In the genomic region with DNA sequence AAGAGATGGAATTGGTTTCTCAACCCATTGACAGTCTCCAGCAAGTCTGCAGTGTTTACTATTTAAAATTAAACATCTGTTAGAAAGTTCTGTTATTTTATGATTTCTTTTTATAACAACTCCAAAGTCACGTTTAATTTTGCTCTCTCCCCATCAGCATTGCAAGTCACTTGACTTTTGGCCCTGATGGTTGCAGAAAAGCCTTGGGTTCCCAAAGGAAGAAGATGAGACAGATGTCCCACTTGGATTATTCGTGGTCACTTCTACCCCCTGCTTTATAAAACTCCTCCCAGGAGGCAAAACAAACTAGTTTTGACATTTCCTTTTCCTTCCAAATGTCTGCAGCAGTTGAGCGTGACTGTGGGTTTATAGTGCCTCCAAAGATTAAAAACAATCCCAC, we compare ENCODE assay signal across 21 mouse cellular contexts.
DNase-seq lines count a peak whose midpoint lies in the region; ATAC-seq and TF ChIP-seq lines count a peak whose summit lies in the region.
"Had no signal": no experiment of that assay in that cellular context is flagged by ENCODE, and none has a peak within 500 bp of the region (broad histone marks: within the 10 kb centered on the region; RNA-seq: fewer than 3 reads in every experiment).

No protein-coding gene starts in this region.

- no peak overlapping the region for H3K9ac ChIP-seq in limb, embryonic 14.5 days (ENCODE audit: low read depth, low read length, severe bottlenecking)
- H3K9ac ChIP-seq: embryonic facial prominence, embryonic 12.5 days; forebrain, embryonic 12.5 days; hindbrain, embryonic 14.5 days; intestine, embryonic 15.5 days had no signal

- no peak for TF ChIP-seq POLR2A in limb, embryonic 14.5 days (IDR thresholded peaks at IDR 0.05; ENCODE audit: borderline replicate concordance, extremely low read depth, insufficient read depth, insufficient read length)

- 68% methylated on average over 3 of the region's 3 CpGs for WGBS in heart, embryonic 10.5 days
- WGBS in limb, embryonic 14.5 days: 24% methylated on average over 3 of the region's 3 CpGs
- WGBS in limb, embryonic 10.5 days: 65% methylated on average over 3 of the region's 3 CpGs

- no peaks in the 10 kb centered on the region for H3K27me3 ChIP-seq in heart, embryonic 10.5 days (ENCODE audit: insufficient read depth, poor library complexity, severe bottlenecking)
- H3K27me3 ChIP-seq in limb, embryonic 14.5 days (ENCODE audit: control insufficient read depth, insufficient read depth, low read length): no peaks in the 10 kb centered on the region
- no peaks in the 10 kb centered on the region for H3K27me3 ChIP-seq in limb, embryonic 10.5 days (ENCODE audit: low read depth, poor library complexity, severe bottlenecking)
- H3K27me3 ChIP-seq: embryonic facial prominence, embryonic 12.5 days; forebrain, embryonic 12.5 days; intestine, embryonic 15.5 days had no signal

- H3K36me3 ChIP-seq in heart, embryonic 10.5 days: no peaks in the 10 kb centered on the region
- H3K36me3 ChIP-seq in limb, embryonic 14.5 days (ENCODE audit: control insufficient read depth, insufficient read depth, low read length): no peaks in the 10 kb centered on the region
- no peaks in the 10 kb centered on the region for H3K36me3 ChIP-seq in limb, embryonic 10.5 days
- H3K36me3 ChIP-seq: embryonic facial prominence, embryonic 12.5 days; forebrain, embryonic 12.5 days; hindbrain, embryonic 10.5 days; intestine, embryonic 15.5 days had no signal

- H3K4me3 ChIP-seq in heart, embryonic 10.5 days: no peak overlapping the region
- H3K4me3 ChIP-seq in limb, embryonic 14.5 days (replicated peaks; ENCODE audit: low read length): no peak overlapping the region
- no peak overlapping the region for H3K4me3 ChIP-seq in limb, embryonic 10.5 days
- H3K4me3 ChIP-seq: embryonic facial prominence, embryonic 12.5 days; forebrain, embryonic 12.5 days; hindbrain, embryonic 10.5 days; intestine, embryonic 15.5 days had no signal

- intact Hi-C loops in heart, postnatal 36 days (cut with DNase I): loop anchor here (10.0 kb wide), 1 partner anchor 222 kb away; no protein-coding TSS in a partner anchor
- intact Hi-C loops in heart, postnatal 10 days (cut with DNase I): no loop called here

- H3K27ac ChIP-seq in heart, embryonic 10.5 days: no peak overlapping the region
- no peak overlapping the region for H3K27ac ChIP-seq in limb, embryonic 14.5 days (replicated peaks; ENCODE audit: low read depth, low read length)
- no peak overlapping the region for H3K27ac ChIP-seq in limb, embryonic 10.5 days
- H3K27ac ChIP-seq: embryonic facial prominence, embryonic 12.5 days; forebrain, embryonic 12.5 days; hindbrain, embryonic 10.5 days; hindbrain, embryonic 14.5 days had no signal

- no peak for DNase-seq in frontal cortex, postnatal 25 days (ENCODE audit: low spot score in 2 of 2)
- DNase-seq in heart, adult 18-20 months: peak; percentile 7 to 48
- DNase-seq in heart, postnatal 36 days: no peak
- DNase-seq in heart, postnatal 10 days: peak; percentile 12 to 33
- no peak for DNase-seq in heart, embryonic 10.5 days (ENCODE audit: low spot score)
- no peak for DNase-seq in limb, embryonic 14.5 days (ENCODE audit: low spot score)
- no peak for DNase-seq in limb, embryonic 10.5 days (ENCODE audit: low spot score)
- DNase-seq: adrenal gland, postnatal 10 days; cerebellum, adult 11 months; cerebellum, adult 8-10 months; cerebellum, postnatal 14 days; embryo, embryonic 11 days; gastrocnemius, postnatal 10 days; kidney, adult 9 months had no signal

- peak; percentile 45; the same call in 1 of the 2 replicates for ATAC-seq in frontal cortex, adult (ENCODE audit: low TSS enrichment)
- peak; percentile 12; the same call in 1 of the 2 replicates for ATAC-seq in limb, embryonic 14.5 days (ENCODE audit: low FRiP score, low read depth)
- ATAC-seq: forebrain, embryonic 16.5 days; intestine, embryonic 15.5 days had no signal

- no peaks in the 10 kb centered on the region for H3K9me3 ChIP-seq in heart, embryonic 10.5 days
- H3K9me3 ChIP-seq in limb, embryonic 14.5 days (ENCODE audit: control insufficient read depth, low read length): no peaks in the 10 kb centered on the region
- no peaks in the 10 kb centered on the region for H3K9me3 ChIP-seq in limb, embryonic 10.5 days (replicated peaks)
- H3K9me3 ChIP-seq: embryonic facial prominence, embryonic 12.5 days; forebrain, embryonic 12.5 days; hindbrain, embryonic 10.5 days; intestine, embryonic 15.5 days had no signal

- no peak overlapping the region for H3K4me2 ChIP-seq in limb, embryonic 14.5 days (replicated peaks; ENCODE audit: low read depth, low read length, severe bottlenecking)
- H3K4me2 ChIP-seq: embryonic facial prominence, embryonic 12.5 days; forebrain, embryonic 12.5 days; hindbrain, embryonic 14.5 days; intestine, embryonic 15.5 days had no signal

- H3K4me1 ChIP-seq in heart, embryonic 10.5 days: no peaks in the 10 kb centered on the region
- H3K4me1 ChIP-seq in limb, embryonic 14.5 days (ENCODE audit: control insufficient read depth, insufficient read depth, low read length): 0 out of 2 replicates have a peak, but pooled peaks cover 5% of the 10 kb centered on the region
- no peaks in the 10 kb centered on the region; the same call in 1 of the 2 replicates for H3K4me1 ChIP-seq in limb, embryonic 10.5 days
- H3K4me1 ChIP-seq: embryonic facial prominence, embryonic 12.5 days; forebrain, embryonic 12.5 days; hindbrain, embryonic 10.5 days; intestine, embryonic 15.5 days had no signal

Comparison
In these comparisons a context has a peak if more than half of its experiments do, and no peak if none do; other contexts are left out.
1. DNase-seq: peak in heart, adult 18-20 months (2 of 2) and heart, postnatal 10 days (2 of 2); none in frontal cortex, postnatal 25 days (0 of 2), heart, postnatal 36 days (0 of 2), heart, embryonic 10.5 days (single experiment), limb, embryonic 14.5 days (single experiment) and limb, embryonic 10.5 days (single experiment).